Comparison of ENCODE assay signal across 13 mouse cellular contexts in the genomic region with DNA sequence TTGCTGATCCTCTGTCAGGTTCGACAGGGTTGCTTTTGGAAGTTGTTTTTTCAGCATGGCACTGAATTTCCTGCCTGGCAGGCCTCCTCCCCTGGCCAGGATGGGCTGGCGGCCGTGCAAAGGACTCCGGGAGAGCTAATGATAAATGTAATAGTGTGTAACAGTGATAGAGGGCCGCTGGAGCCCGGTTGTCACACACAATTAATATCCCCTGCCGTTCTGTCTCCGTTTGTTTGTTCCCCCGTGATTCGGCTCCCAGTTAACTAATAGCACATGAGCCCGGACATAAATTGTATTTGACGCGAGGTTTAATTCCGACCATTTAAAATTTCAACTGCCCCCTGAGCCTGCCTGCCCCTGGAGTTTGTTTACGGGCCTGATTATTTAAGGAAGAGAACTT. TPM values are rescaled to one million over a fixed set of nuclear protein-coding genes. Genes with fewer than 3 reads are reported as not detected.
A peak's percentile ranks its signal among the peaks of the same experiment; 100 is the strongest.
DNase-seq lines count a peak whose midpoint lies in the region; ATAC-seq and TF ChIP-seq lines count a peak whose summit lies in the region.
"Had no signal": no experiment of that assay in that cellular context is flagged by ENCODE, and none has a peak within 500 bp of the region (broad histone marks: within the 10 kb centered on the region; RNA-seq: fewer than 3 reads in every experiment).

No protein-coding gene starts in this region.

- no peak overlapping the region for H3K4me2 ChIP-seq in midbrain, embryonic 15.5 days
- H3K4me2 ChIP-seq in liver, postnatal 0 days (ENCODE audit: low read depth, low read length): no peak overlapping the region
- H3K4me2 ChIP-seq: heart, embryonic 11.5 days had no signal

- WGBS in embryonic facial prominence, embryonic 10.5 days: 31% methylated on average over 15 of the region's 15 CpGs
- WGBS in midbrain, embryonic 15.5 days: 29% methylated on average over 15 of the region's 15 CpGs
- WGBS in liver, postnatal 0 days (ENCODE audit: insufficient replicate concordance): 77% methylated on average over 15 of the region's 15 CpGs

- ATAC-seq in midbrain, embryonic 15.5 days (replicated peaks): no peak
- ATAC-seq in liver, postnatal 0 days: no peak
- ATAC-seq: lung, postnatal 0 days had no signal

- H3K4me3 ChIP-seq in embryonic facial prominence, embryonic 10.5 days: no peak overlapping the region; the same call in 1 of the 2 replicates
- H3K4me3 ChIP-seq in midbrain, embryonic 15.5 days: no peak overlapping the region
- no peak overlapping the region for H3K4me3 ChIP-seq in liver, postnatal 0 days (ENCODE audit: low read depth, low read length)

- no peak overlapping the region for H3K9ac ChIP-seq in midbrain, embryonic 15.5 days
- H3K9ac ChIP-seq in liver, postnatal 0 days (replicated peaks): no peak overlapping the region

- H3K27me3 ChIP-seq in embryonic facial prominence, embryonic 10.5 days (replicated peaks; ENCODE audit: low read depth, poor library complexity, severe bottlenecking): peaks cover 67% of the 10 kb centered on the region
- no peaks in the 10 kb centered on the region for H3K27me3 ChIP-seq in midbrain, embryonic 15.5 days (replicated peaks)
- no peaks in the 10 kb centered on the region for H3K27me3 ChIP-seq in liver, postnatal 0 days (ENCODE audit: insufficient read depth, low read length)

- no peaks in the 10 kb centered on the region for H3K9me3 ChIP-seq in embryonic facial prominence, embryonic 10.5 days
- H3K9me3 ChIP-seq in midbrain, embryonic 15.5 days: no peaks in the 10 kb centered on the region
- no peaks in the 10 kb centered on the region for H3K9me3 ChIP-seq in liver, postnatal 0 days (ENCODE audit: low read length)
- H3K9me3 ChIP-seq: G1E had no signal

- peaks cover 72% of the 10 kb centered on the region for H3K36me3 ChIP-seq in embryonic facial prominence, embryonic 10.5 days (replicated peaks)
- peaks cover 6% of the 10 kb centered on the region; the same call in 1 of the 2 replicates for H3K36me3 ChIP-seq in midbrain, embryonic 15.5 days (replicated peaks)
- peaks cover 69% of the 10 kb centered on the region for H3K36me3 ChIP-seq in liver, postnatal 0 days (replicated peaks; ENCODE audit: insufficient read depth, low read length)

- H3K27ac ChIP-seq in embryonic facial prominence, embryonic 10.5 days (replicated peaks): 0 out of 2 replicates have a peak overlapping the region, but pooled peaks have one; percentile 52
- H3K27ac ChIP-seq in midbrain, embryonic 15.5 days: peak overlapping the region; percentile 72
- H3K27ac ChIP-seq in liver, postnatal 0 days (ENCODE audit: low read depth): no peak overlapping the region

- DNase-seq in embryo, embryonic 11 days: peak; percentile 45
- no peak for DNase-seq in embryo, embryonic 10 days (ENCODE audit: low spot score)
- peak; percentile 52 for DNase-seq in embryonic facial prominence, embryonic 10.5 days (ENCODE audit: low spot score)
- DNase-seq in forelimb bud, embryonic 11.5 days (ENCODE audit: low read depth, low spot score): peak; percentile 29
- no peak for DNase-seq in liver, postnatal 0 days
- DNase-seq in natural killer cell, adult 2 months (ENCODE audit: low spot score in 2 of 2): no peak
- DNase-seq in urinary bladder, postnatal 10 days (ENCODE audit: low spot score): no peak
- DNase-seq: kidney, adult 18-20 months; layer of hippocampus, adult 9-11 months had no signal

- TF ChIP-seq CTCF in liver, postnatal 0 days (IDR thresholded peaks at IDR 0.05; ENCODE audit: low read depth): no peak

- peaks cover 74% of the 10 kb centered on the region for H3K4me1 ChIP-seq in embryonic facial prominence, embryonic 10.5 days
- H3K4me1 ChIP-seq in midbrain, embryonic 15.5 days: peaks cover 77% of the 10 kb centered on the region
- H3K4me1 ChIP-seq in liver, postnatal 0 days (ENCODE audit: insufficient read depth): no peaks in the 10 kb centered on the region

- TF ChIP-seq EP300 in liver, postnatal 0 days (IDR thresholded peaks at IDR 0.05; ENCODE audit: low read depth): no peak

RNA-seq across cellular contexts. Expression of gene Pipox, which starts 38.5 kb away (rescaled TPM):
- 2.1 and 2.7 TPM in 2 replicates for polyA plus RNA-seq in embryonic facial prominence, embryonic 10.5 days (2016; fragmentation: Nextera tagmentation; extraction: Ambion mirVana)
- polyA plus RNA-seq in midbrain, embryonic 15.5 days (2015; fragmentation: Nextera tagmentation; extraction: Ambion mirVana): 5.7 and 6.7 TPM in 2 replicates
- polyA plus RNA-seq in liver, postnatal 0 days (2015; fragmentation: Nextera tagmentation; extraction: Ambion mirVana): 48.9 and 53.4 TPM in 2 replicates
- polyA plus RNA-seq: G1E had no signal

Comparison
In these comparisons a context has a peak if more than half of its experiments do, and no peak if none do; other contexts are left out.
1. DNase-seq: peak in embryo, embryonic 11 days (single experiment), embryonic facial prominence, embryonic 10.5 days (single experiment) and forelimb bud, embryonic 11.5 days (single experiment); none in embryo, embryonic 10 days (single experiment), liver, postnatal 0 days (single experiment), natural killer cell, adult 2 months (0 of 2) and urinary bladder, postnatal 10 days (single experiment).